Mouse (Mus musculus) left cerebral cortex, postnatal 36 days (tissue): Measurements from ENCODE around the gene Abracl. TPM values are rescaled to one million over a fixed set of nuclear protein-coding genes. Genes with fewer than 3 reads are reported as not detected.

Source experiments
- DNase-seq, 2 experiments: peaks; one replicate each; pipeline ENCODE4 v3.0.0; 2021 to 2022; ENCODE audit warnings: low spot score in 2 of 2, mixed read lengths in 1 of 2
- intact Hi-C: fragments of 180-260 bp; cut with DNase I; formaldehyde crosslinking; loops from one replicate; pipeline ENCODE4 v1.15.1; 2025
- total RNA-seq, 2 experiments: library from RNA; stranded (reverse); gene quantifications; 2 replicates each; pipeline ENCODE4 v1.2.3; 2021

Gene Abracl
- 10 to 100 TPM; 14.2 to 18.4 TPM for total RNA-seq

GRCm38 (mm10) chr10:18022741-18023347 lies at the start of gene Abracl:
TSS of gene Abracl (minus strand) at chr10:18023288.
- intact Hi-C loops = loop anchor here (5.0 kb wide), 1 partner anchor 76 kb away; the partner anchor contains the start of gene Heca
- peak; percentile 49 to 66 for DNase-seq

GRCm38 (mm10) chr10:18072871-18073270 lies 49.8 kb upstream of the Abracl start:
- intact Hi-C loops = no loop called here
- no peak for DNase-seq

- intact Hi-C loops = no loop called here
- DNase-seq = no peak
Measured at GRCm38 (mm10) chr10:18070616-18071015, 47.5 kb upstream of the Abracl start.

- intact Hi-C loops = no loop called here
- DNase-seq = peak; percentile 61 to 74
Measured at GRCm38 (mm10) chr10:18070144-18070543, 47.1 kb upstream of the Abracl start.

- DNase-seq = no peak
- intact Hi-C loops = no loop called here
Measured at GRCm38 (mm10) chr10:18069576-18069975, 46.5 kb upstream of the Abracl start.

- intact Hi-C loops = no loop called here
- DNase-seq = no peak
Measured at GRCm38 (mm10) chr10:18068880-18069279, 45.8 kb upstream of the Abracl start.

- intact Hi-C loops = no loop called here
Measured at GRCm38 (mm10) chr10:18067761-18068446, 44.8 kb upstream of the Abracl start.

GRCm38 (mm10) chr10:18066031-18066439 lies 42.9 kb upstream of the Abracl start:
- DNase-seq = no peak
- intact Hi-C loops = no loop called here

More at GRCm38 (mm10) chr10:18067761-18068446, 44.8 kb upstream of the Abracl start:
- no peak for DNase-seq

GRCm38 (mm10) chr10:18064606-18065228 lies 41.6 kb upstream of the Abracl start:
- DNase-seq = no peak
- intact Hi-C loops = no loop called here

- DNase-seq = no peak
- intact Hi-C loops = no loop called here
Measured at GRCm38 (mm10) chr10:18061533-18061932, 38.4 kb upstream of the Abracl start.

GRCm38 (mm10) chr10:18060778-18061177 lies 37.7 kb upstream of the Abracl start:
- no peak for DNase-seq
- intact Hi-C loops = no loop called here

- intact Hi-C loops = loop anchor here (5.0 to 10.0 kb wide), 2 partner anchors 42 to 325 kb away; no protein-coding TSS in a partner anchor
- DNase-seq = no peak
Measured at GRCm38 (mm10) chr10:18059807-18060206, 36.7 kb upstream of the Abracl start.

GRCm38 (mm10) chr10:18058681-18059338 lies 35.7 kb upstream of the Abracl start:
- intact Hi-C loops = loop anchor here (5.0 to 10.0 kb wide), 2 partner anchors 43 to 324 kb away; no protein-coding TSS in a partner anchor

GRCm38 (mm10) chr10:18056391-18056745 lies 33.3 kb upstream of the Abracl start:
- DNase-seq = no peak
- intact Hi-C loops = loop anchor here (5.0 to 10.0 kb wide), 2 partner anchors 46 to 322 kb away; no protein-coding TSS in a partner anchor

More at GRCm38 (mm10) chr10:18058681-18059338, 35.7 kb upstream of the Abracl start:
- DNase-seq = no peak

- DNase-seq = peak; percentile 47 to 52
- intact Hi-C loops = loop anchor here (2.0 to 10.0 kb wide), 3 partner anchors 46 to 321 kb away; no protein-coding TSS in a partner anchor
Measured at GRCm38 (mm10) chr10:18055696-18056390, 32.8 kb upstream of the Abracl start, which contains the start of gene Reps1. TSS of gene Reps1 (plus strand) at chr10:18055861.

- intact Hi-C loops = loop anchor here (2.0 to 10.0 kb wide), 3 partner anchors 47 to 320 kb away; no protein-coding TSS in a partner anchor
- DNase-seq = peak; percentile 82 to 87
Measured at GRCm38 (mm10) chr10:18055009-18055695, 32.1 kb upstream of the Abracl start.

- intact Hi-C loops = no loop called here
Measured at GRCm38 (mm10) chr10:18047380-18048146, 24.5 kb upstream of the Abracl start.

GRCm38 (mm10) chr10:18046380-18046779 lies 23.3 kb upstream of the Abracl start:
- intact Hi-C loops = no loop called here
- DNase-seq = no peak

More at GRCm38 (mm10) chr10:18047380-18048146, 24.5 kb upstream of the Abracl start:
- no peak for DNase-seq
